Mouse (Mus musculus): Measurements from ENCODE around the gene Dhdh.

The Dhdh gene

DNA sequence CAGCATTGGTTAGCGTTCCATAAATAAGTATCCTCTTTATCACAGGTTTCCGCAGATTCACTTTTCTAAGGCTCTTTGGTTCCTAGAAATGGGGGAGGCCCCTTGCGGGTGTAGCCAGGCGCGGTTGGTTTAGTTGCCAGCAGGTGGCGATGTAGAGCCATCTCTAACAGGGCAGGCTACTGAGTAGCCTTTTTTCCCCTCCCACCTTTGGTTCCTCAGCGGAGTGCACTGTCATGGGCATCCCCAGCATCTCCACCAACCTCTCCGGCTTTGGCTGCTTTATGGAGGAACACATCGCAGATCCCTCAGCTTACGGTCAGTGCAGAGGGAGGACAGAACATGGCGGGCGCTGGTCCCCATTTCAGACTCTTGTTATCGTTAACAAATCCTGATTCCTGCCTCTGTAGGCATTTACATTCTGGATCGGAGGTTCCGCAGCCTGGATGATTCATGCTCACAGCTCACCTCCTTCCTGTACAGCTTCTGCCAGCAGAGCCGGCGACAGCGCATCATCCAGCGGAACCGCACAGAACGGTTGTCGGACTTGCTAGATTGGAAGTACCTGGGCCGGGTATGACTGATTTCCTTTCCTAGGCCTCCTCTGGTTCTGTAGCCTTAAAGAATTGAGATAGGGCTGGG is 37.1 kb downstream of the Dhdh start:
- DNase-seq (ENCODE audit: low spot score in 2 of 2): peak in 1 of 2 experiments; percentile 77

DNA sequence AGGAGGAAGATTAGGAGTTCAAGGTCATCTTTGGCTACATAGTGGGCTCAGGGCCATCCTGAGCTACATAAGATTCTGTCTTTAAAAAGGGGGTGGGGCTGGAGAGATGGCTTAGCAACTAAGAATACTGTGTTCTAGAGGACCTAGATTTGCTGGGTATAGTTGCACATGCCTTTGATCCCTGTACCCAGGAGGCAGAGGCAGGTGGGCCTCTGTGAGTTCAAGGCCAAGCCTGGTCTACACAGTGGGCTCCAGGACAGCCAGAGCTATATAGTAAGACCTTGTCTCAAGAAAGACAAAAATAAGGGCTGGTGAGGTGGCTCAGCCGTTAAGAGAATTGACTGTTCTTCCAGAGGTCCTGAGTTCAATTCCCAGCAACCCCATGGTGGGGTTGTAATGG is 38.6 kb downstream of the Dhdh start:
- DNase-seq (ENCODE audit: low spot score in 2 of 2): no peak

- no peak for DNase-seq (ENCODE audit: low spot score in 2 of 2)
Measured at GRCm38 (mm10) chr7:45447325-45447990, 41.1 kb downstream of the Dhdh start.

DNA sequence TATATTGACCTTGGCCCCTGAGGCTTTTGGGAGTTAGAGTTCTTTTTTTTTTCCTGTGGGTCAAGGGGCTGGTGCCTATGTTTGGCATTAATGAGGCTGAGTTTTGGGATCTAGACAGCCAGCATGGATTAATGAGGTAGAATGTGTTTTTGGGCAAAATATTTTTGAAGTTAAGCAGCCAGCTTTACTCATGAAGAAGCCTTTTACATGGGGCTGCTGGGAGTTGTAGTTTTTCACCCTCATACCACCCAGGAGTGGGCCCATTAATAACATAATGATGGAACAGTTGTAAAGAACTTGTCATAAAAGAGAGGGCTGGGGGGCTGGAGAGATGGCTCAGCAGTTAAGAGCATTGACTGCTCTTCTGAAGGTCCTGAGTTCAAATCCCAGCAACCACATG is 42.0 kb downstream of the Dhdh start:
- no peak for DNase-seq (ENCODE audit: low spot score in 2 of 2)

- no peak for DNase-seq (ENCODE audit: low spot score in 2 of 2)
Measured at GRCm38 (mm10) chr7:45443526-45444420, 44.8 kb downstream of the Dhdh start.

DNA sequence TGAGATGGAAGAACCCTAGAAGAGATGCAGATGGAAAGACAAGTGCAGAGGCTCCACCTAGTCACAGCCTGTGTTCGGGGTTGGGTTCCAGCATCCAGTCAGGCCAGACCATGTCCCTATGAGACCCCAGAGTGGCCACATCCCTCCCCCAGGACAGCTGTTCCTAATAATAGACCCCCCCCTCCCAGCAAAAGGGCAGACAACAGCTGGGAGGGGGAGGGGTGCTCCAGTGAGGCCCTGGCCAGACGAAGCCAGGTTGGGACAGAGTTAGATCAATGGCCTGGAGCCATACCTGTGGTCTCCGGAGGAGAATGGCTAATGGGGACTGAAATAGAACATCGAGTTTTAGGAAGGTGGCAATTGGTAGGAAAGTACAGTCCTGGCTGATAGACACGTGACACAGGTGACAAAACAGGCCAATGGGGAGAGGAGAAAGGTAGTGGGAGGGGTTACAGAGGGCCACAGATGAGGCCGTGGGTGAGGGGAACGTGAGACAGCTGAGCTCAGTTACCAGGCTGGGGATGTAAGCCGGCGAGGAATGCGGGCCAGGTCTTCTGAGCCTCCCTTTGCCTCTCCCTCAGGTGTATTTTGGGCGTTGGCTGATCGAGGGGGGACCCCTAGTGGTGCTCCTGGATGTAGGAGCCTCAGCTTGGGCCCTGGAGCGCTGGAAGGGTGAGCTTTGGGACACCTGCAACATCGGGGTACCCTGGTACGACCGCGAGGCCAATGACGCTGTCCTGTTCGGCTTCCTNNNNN is 50.9 kb downstream of the Dhdh start, which contains the start of gene Ruvbl2:
Gene Ruvbl2 (minus strand): TSS at position 576 of the 756 bp plus-strand sequence.
- DNase-seq (ENCODE audit: low spot score in 2 of 2): no peak

- no peak for DNase-seq (ENCODE audit: low spot score in 2 of 2)
Measured at GRCm38 (mm10) chr7:45437046-45437445, 51.6 kb downstream of the Dhdh start.

GRCm38 (mm10) chr7:45436444-45436843 is 52.2 kb downstream of the Dhdh start:
- no peak for DNase-seq (ENCODE audit: low spot score in 2 of 2)

DNA sequence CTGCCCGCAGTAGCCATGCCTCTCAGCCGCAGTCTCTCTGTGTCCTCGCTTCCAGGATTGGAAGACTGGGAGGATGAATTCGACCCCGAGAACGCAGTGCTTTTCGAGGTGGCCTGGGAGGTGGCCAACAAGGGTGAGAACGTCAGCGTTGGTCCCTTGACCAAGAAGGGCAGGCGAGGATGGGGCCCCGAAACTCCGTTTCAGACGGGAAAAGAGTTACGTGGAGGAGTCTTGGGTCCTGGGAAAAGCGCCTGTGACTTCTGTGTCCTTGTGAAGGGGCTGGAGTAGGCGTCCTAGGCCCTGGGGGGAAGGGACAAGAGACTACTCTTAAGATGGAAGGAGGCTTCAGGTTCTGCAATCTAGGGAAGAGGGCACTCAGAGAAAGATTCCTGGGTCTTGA is 53.6 kb downstream of the Dhdh start:
- DNase-seq (ENCODE audit: low spot score in 2 of 2): no peak

GRCm38 (mm10) chr7:45434203-45435015 is 54.2 kb downstream of the Dhdh start, which contains the start of gene Gys1:
Gene Gys1 (plus strand): TSS chr7:45434844.
- DNase-seq (ENCODE audit: low spot score in 2 of 2): peak; percentile 100

DNA sequence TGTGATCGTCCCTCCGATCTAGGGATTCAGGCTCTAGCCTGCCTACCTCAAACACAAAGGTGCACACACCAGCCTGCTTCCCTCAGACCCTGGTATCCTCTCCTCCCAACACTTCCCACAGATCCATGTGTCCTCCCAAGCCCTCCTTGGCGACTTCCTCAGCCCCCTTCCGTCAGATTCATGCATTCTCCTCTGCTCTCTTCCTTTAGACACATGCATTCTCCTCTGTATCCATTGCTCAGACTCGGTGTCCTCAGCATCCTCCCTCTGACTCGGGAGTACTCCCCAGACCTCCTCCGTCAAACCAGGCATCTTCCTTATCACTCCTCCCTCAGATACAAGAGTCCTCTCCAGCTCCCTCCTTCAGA is 54.8 kb downstream of the Dhdh start:
- DNase-seq (ENCODE audit: low spot score in 2 of 2): no peak

DNA sequence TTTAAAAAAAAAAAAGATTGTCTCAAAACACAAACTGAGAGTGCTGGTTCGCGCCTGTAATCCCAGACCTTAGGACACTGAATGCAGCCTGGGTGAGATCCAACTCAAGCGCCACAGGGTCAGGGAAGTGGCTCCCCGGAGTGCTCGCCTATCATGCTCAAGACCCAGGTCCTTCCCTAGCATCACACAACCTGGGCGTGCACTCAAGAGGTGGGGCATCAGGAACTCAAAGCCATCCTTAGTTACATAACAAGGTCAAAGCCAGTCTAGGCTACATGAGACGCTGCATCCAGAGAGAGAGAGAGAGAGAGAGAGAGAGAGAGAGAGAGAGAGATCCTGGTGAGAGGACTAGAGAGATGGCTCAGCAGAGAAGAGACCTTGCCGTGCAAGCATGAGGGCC is 62.0 kb downstream of the Dhdh start:
- no peak for DNase-seq (ENCODE audit: low spot score in 2 of 2)

- no peak for DNase-seq (ENCODE audit: low spot score in 2 of 2)
Measured at GRCm38 (mm10) chr7:45421194-45421593, 67.4 kb downstream of the Dhdh start.

Measured in urinary bladder, postnatal 36 days (tissue).